Mouse (Mus musculus) heart, adult 2 months (tissue): ENCODE measurements around the gene BC117090.
"Not testable (repeated sequence)": the region's sequence is repeated elsewhere in the genome, so short reads cannot be mapped to it uniquely, and the experiment has no call there.

Experiments used
- CTCF ChIP-seq: fragments of 200-600 bp; IDR thresholded peaks from 2 replicates; pipeline ENCODE4 v1.8.1; 2022; ENCODE audit warnings: antibody characterized with exemption, mild to moderate bottlenecking, moderate library complexity
- EP300 ChIP-seq: fragments of 200-500 bp; IDR thresholded peaks from 2 replicates; pipeline ENCODE4 v1.6.1; 2011; ENCODE audit warnings: low read depth, low read length, control low read depth; ENCODE audit not compliant: insufficient read depth
- POLR2A ChIP-seq: fragments of 200-500 bp; IDR thresholded peaks from 2 replicates; pipeline ENCODE4 v1.6.1; 2011; ENCODE audit warnings: mild to moderate bottlenecking, low read depth, low read length, control low read depth; ENCODE audit not compliant: insufficient read depth

- not testable (repeated sequence) for TF ChIP-seq CTCF, EP300, POLR2A
Observed at GRCm38 (mm10) chr16:36367648-36368047, 33.5 kb upstream of the BC117090 start, which contains the start of gene BC100530.
